Mouse (Mus musculus): ENCODE data around the gene Dcdc2a. TPM values are rescaled to one million over a fixed set of nuclear protein-coding genes. Genes with fewer than 3 reads are reported as not detected.

Gene Dcdc2a
- polyA plus RNA-seq, 1 experiment from 2014 or later: 1.7 TPM

GRCm38 (mm10) chr13:25162594-25162993 lies 106.8 kb downstream of the Dcdc2a start:
- 86% methylated on average over 3 of the region's 3 CpGs for WGBS
- ATAC-seq (ENCODE audit: low read depth) (peak; percentile 2; the same call in 1 of the 2 replicates), DNase-seq (ENCODE audit: low spot score) (peak; percentile 16)
- Histone ChIP-seq H3K9ac (ENCODE audit: low read depth, low read length) (no peak overlapping the region), H3K4me1 (ENCODE audit: control insufficient read depth, insufficient read depth, low read length) (no peaks in the 10 kb centered on the region), H3K4me2 (ENCODE audit: low read depth, low read length) (no peak overlapping the region), H3K36me3 (ENCODE audit: control insufficient read depth, insufficient read depth, low read length) (no peaks in the 10 kb centered on the region), H3K27ac (replicated peaks; ENCODE audit: low read depth, low read length) (no peak overlapping the region), H3K27me3 (replicated peaks; ENCODE audit: control insufficient read depth, insufficient read depth, low read length) (no peaks in the 10 kb centered on the region), H3K4me3 (ENCODE audit: low read depth, low read length) (no peak overlapping the region), H3K9me3 (ENCODE audit: control insufficient read depth, low read length) (no peaks in the 10 kb centered on the region)

- no peaks in the 10 kb centered on the region for H3K9me3 ChIP-seq (ENCODE audit: control insufficient read depth, low read length)
- no peak for DNase-seq (ENCODE audit: low spot score)
- H3K27me3 ChIP-seq (replicated peaks; ENCODE audit: control insufficient read depth, insufficient read depth, low read length): no peaks in the 10 kb centered on the region
- WGBS: 39% methylated on average over 3 of the region's 3 CpGs
- no peak overlapping the region for H3K4me3 ChIP-seq (ENCODE audit: low read depth, low read length)
- H3K4me2 ChIP-seq (ENCODE audit: low read depth, low read length): no peak overlapping the region
- H3K4me1 ChIP-seq (ENCODE audit: control insufficient read depth, insufficient read depth, low read length): no peaks in the 10 kb centered on the region
- H3K9ac ChIP-seq (ENCODE audit: low read depth, low read length): no peak overlapping the region
- H3K27ac ChIP-seq (replicated peaks; ENCODE audit: low read depth, low read length): no peak overlapping the region
- H3K36me3 ChIP-seq (ENCODE audit: control insufficient read depth, insufficient read depth, low read length): no peaks in the 10 kb centered on the region
- no peak for ATAC-seq (ENCODE audit: low read depth)
These were observed 113.1 kb downstream of the Dcdc2a start for GRCm38 (mm10) chr13:25168891-25169290.

- no peak overlapping the region for H3K4me3 ChIP-seq (ENCODE audit: low read depth, low read length)
- H3K4me1 ChIP-seq (ENCODE audit: control insufficient read depth, insufficient read depth, low read length): no peaks in the 10 kb centered on the region
- no peaks in the 10 kb centered on the region for H3K27me3 ChIP-seq (replicated peaks; ENCODE audit: control insufficient read depth, insufficient read depth, low read length)
- no peaks in the 10 kb centered on the region for H3K36me3 ChIP-seq (ENCODE audit: control insufficient read depth, insufficient read depth, low read length)
- WGBS: 79% methylated on average over 1 of the region's 1 CpGs
- no peak overlapping the region for H3K4me2 ChIP-seq (ENCODE audit: low read depth, low read length)
- H3K9ac ChIP-seq (ENCODE audit: low read depth, low read length): no peak overlapping the region
- ATAC-seq (ENCODE audit: low read depth) (no peak), DNase-seq (ENCODE audit: low spot score) (no peak)
- H3K9me3 ChIP-seq (ENCODE audit: control insufficient read depth, low read length): no peaks in the 10 kb centered on the region
- H3K27ac ChIP-seq (replicated peaks; ENCODE audit: low read depth, low read length): no peak overlapping the region
These were observed 122.0 kb downstream of the Dcdc2a start for GRCm38 (mm10) chr13:25177835-25178234.

- no peak overlapping the region for H3K27ac ChIP-seq (replicated peaks; ENCODE audit: low read depth, low read length)
- no peak overlapping the region for H3K9ac ChIP-seq (ENCODE audit: low read depth, low read length)
- 74% methylated on average over 4 of the region's 4 CpGs for WGBS
- no peaks in the 10 kb centered on the region for H3K27me3 ChIP-seq (replicated peaks; ENCODE audit: control insufficient read depth, insufficient read depth, low read length)
- ATAC-seq (ENCODE audit: low read depth) (no peak), DNase-seq (ENCODE audit: low spot score) (no peak)
- no peaks in the 10 kb centered on the region for H3K36me3 ChIP-seq (ENCODE audit: control insufficient read depth, insufficient read depth, low read length)
- no peak overlapping the region for H3K4me2 ChIP-seq (ENCODE audit: low read depth, low read length)
- no peaks in the 10 kb centered on the region for H3K4me1 ChIP-seq (ENCODE audit: control insufficient read depth, insufficient read depth, low read length)
- H3K9me3 ChIP-seq (ENCODE audit: control insufficient read depth, low read length): no peaks in the 10 kb centered on the region
- no peak overlapping the region for H3K4me3 ChIP-seq (ENCODE audit: low read depth, low read length)
These were observed 122.6 kb downstream of the Dcdc2a start for GRCm38 (mm10) chr13:25178236-25179001.

- WGBS: 16% methylated on average over 7 of the region's 7 CpGs
- H3K27me3 ChIP-seq (replicated peaks; ENCODE audit: control insufficient read depth, insufficient read depth, low read length): no peaks in the 10 kb centered on the region
- DNase-seq (ENCODE audit: low spot score) (peak; percentile 81), ATAC-seq (ENCODE audit: low read depth) (peak; percentile 68)
- H3K4me3 ChIP-seq (ENCODE audit: low read depth, low read length): 0 out of 2 replicates have a peak overlapping the region, but pooled peaks have one; percentile 2
- H3K9me3 ChIP-seq (ENCODE audit: control insufficient read depth, low read length): no peaks in the 10 kb centered on the region
- H3K4me2 ChIP-seq (ENCODE audit: low read depth, low read length): peak overlapping the region; percentile 40
- peaks cover 15% of the 10 kb centered on the region for H3K4me1 ChIP-seq (ENCODE audit: control insufficient read depth, insufficient read depth, low read length)
- no peaks in the 10 kb centered on the region for H3K36me3 ChIP-seq (ENCODE audit: control insufficient read depth, insufficient read depth, low read length)
- H3K27ac ChIP-seq (replicated peaks; ENCODE audit: low read depth, low read length): no peak overlapping the region
- no peak overlapping the region for H3K9ac ChIP-seq (ENCODE audit: low read depth, low read length)
These were observed 130.9 kb downstream of the Dcdc2a start for GRCm38 (mm10) chr13:25186436-25187325.

GRCm38 (mm10) chr13:25187326-25187710 lies 131.5 kb downstream of the Dcdc2a start:
- Histone ChIP-seq H3K27ac (replicated peaks; ENCODE audit: low read depth, low read length) (no peak overlapping the region), H3K9ac (ENCODE audit: low read depth, low read length) (no peak overlapping the region), H3K36me3 (ENCODE audit: control insufficient read depth, insufficient read depth, low read length) (no peaks in the 10 kb centered on the region), H3K4me2 (ENCODE audit: low read depth, low read length) (peak overlapping the region; percentile 40), H3K9me3 (ENCODE audit: control insufficient read depth, low read length) (no peaks in the 10 kb centered on the region), H3K27me3 (replicated peaks; ENCODE audit: control insufficient read depth, insufficient read depth, low read length) (no peaks in the 10 kb centered on the region), H3K4me1 (ENCODE audit: control insufficient read depth, insufficient read depth, low read length) (peaks cover 15% of the 10 kb centered on the region), H3K4me3 (ENCODE audit: low read depth, low read length) (0 out of 2 replicates have a peak overlapping the region, but pooled peaks have one; percentile 2)
- ATAC-seq (ENCODE audit: low read depth) (peak; percentile 74), DNase-seq (ENCODE audit: low spot score) (peak; percentile 70)
- WGBS: 4% methylated on average over 6 of the region's 6 CpGs

GRCm38 (mm10) chr13:25189419-25190144 lies 133.8 kb downstream of the Dcdc2a start:
- 87% methylated on average over 11 of the region's 11 CpGs for WGBS
- H3K27me3 ChIP-seq (replicated peaks; ENCODE audit: control insufficient read depth, insufficient read depth, low read length): no peaks in the 10 kb centered on the region
- H3K27ac ChIP-seq (replicated peaks; ENCODE audit: low read depth, low read length): no peak overlapping the region
- H3K9me3 ChIP-seq (ENCODE audit: control insufficient read depth, low read length): no peaks in the 10 kb centered on the region
- H3K36me3 ChIP-seq (ENCODE audit: control insufficient read depth, insufficient read depth, low read length): no peaks in the 10 kb centered on the region
- DNase-seq (ENCODE audit: low spot score) (no peak), ATAC-seq (ENCODE audit: low read depth) (no peak)
- no peak overlapping the region for H3K9ac ChIP-seq (ENCODE audit: low read depth, low read length)
- no peak overlapping the region for H3K4me2 ChIP-seq (ENCODE audit: low read depth, low read length)
- peaks cover 15% of the 10 kb centered on the region for H3K4me1 ChIP-seq (ENCODE audit: control insufficient read depth, insufficient read depth, low read length)
- no peak overlapping the region for H3K4me3 ChIP-seq (ENCODE audit: low read depth, low read length)

GRCm38 (mm10) chr13:25190218-25190617 lies 134.4 kb downstream of the Dcdc2a start:
- no peak overlapping the region for H3K9ac ChIP-seq (ENCODE audit: low read depth, low read length)
- no peaks in the 10 kb centered on the region for H3K36me3 ChIP-seq (ENCODE audit: control insufficient read depth, insufficient read depth, low read length)
- no peak for ATAC-seq (ENCODE audit: low read depth)
- H3K4me1 ChIP-seq (ENCODE audit: control insufficient read depth, insufficient read depth, low read length): peaks cover 18% of the 10 kb centered on the region
- 72% methylated on average over 3 of the region's 3 CpGs for WGBS
- H3K9me3 ChIP-seq (ENCODE audit: control insufficient read depth, low read length): no peaks in the 10 kb centered on the region
- DNase-seq (ENCODE audit: low spot score): no peak
- no peaks in the 10 kb centered on the region for H3K27me3 ChIP-seq (replicated peaks; ENCODE audit: control insufficient read depth, insufficient read depth, low read length)
- H3K27ac ChIP-seq (replicated peaks; ENCODE audit: low read depth, low read length): no peak overlapping the region
- H3K4me2 ChIP-seq (ENCODE audit: low read depth, low read length): no peak overlapping the region
- H3K4me3 ChIP-seq (ENCODE audit: low read depth, low read length): no peak overlapping the region
